ENCODE assay signal across 10 mouse cellular contexts in the genomic region with DNA sequence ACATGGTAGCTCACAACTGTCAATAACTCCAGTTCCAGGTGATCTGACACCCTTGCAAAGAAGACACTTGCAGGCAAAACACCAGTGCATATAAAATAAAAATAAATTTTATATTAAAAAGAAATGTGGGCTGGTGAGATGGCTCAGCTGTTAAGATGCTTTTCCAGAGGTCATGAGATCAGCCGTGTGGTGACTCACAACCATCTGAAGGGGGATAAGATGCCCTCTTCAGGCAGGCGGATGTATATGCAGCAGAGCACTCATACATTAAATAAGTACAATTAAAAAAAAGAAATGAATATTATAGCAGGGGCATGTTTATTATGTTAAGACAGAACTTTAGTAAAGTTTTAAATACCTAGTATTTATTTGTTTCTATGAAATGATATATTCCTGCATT. TPM values are rescaled to one million over a fixed set of nuclear protein-coding genes. Genes with fewer than 3 reads are reported as not detected.
A peak's percentile ranks its signal among the peaks of the same experiment; 100 is the strongest.
DNase-seq lines count a peak whose midpoint lies in the region; ATAC-seq and TF ChIP-seq lines count a peak whose summit lies in the region.
"Had no signal": no experiment of that assay in that cellular context is flagged by ENCODE, and none has a peak within 500 bp of the region (broad histone marks: within the 10 kb centered on the region; RNA-seq: fewer than 3 reads in every experiment).

No protein-coding gene starts in this region.

- TF ChIP-seq POLR2A in cerebellum, adult 2 months (IDR thresholded peaks at IDR 0.05; ENCODE audit: borderline replicate concordance, insufficient read depth, low read length) = no peak
- TF ChIP-seq POLR2A in liver, adult 2 months (IDR thresholded peaks at IDR 0.05; ENCODE audit: extremely low read depth, insufficient read depth, low read length) = no peak

- ATAC-seq in liver, embryonic 12.5 days = no peak

- no peak overlapping the region for H3K27ac ChIP-seq in cerebellum, adult 2 months (ENCODE audit: insufficient read depth, low read length)
- H3K27ac ChIP-seq in liver, adult 2 months (replicated peaks; ENCODE audit: insufficient read depth, low read depth, low read length) = no peak overlapping the region
- no peak overlapping the region for H3K27ac ChIP-seq in liver, embryonic 12.5 days
- H3K27ac ChIP-seq in forebrain, embryonic 10.5 days = no peak overlapping the region
- H3K27ac ChIP-seq: neural tube, embryonic 13.5 days had no signal

- peaks cover 5% of the 10 kb centered on the region; the same call in 1 of the 2 replicates for H3K79me2 ChIP-seq in liver, adult 2 months (ENCODE audit: control insufficient read depth, insufficient read depth, low read length)

- no peaks in the 10 kb centered on the region for H3K4me1 ChIP-seq in cerebellum, adult 2 months (ENCODE audit: control insufficient read depth, insufficient read depth, low read length)
- H3K4me1 ChIP-seq in liver, adult 2 months (ENCODE audit: control insufficient read depth, insufficient read depth, low read length) = no peaks in the 10 kb centered on the region; the same call in 1 of the 2 replicates
- peaks cover 6% of the 10 kb centered on the region; the same call in 1 of the 2 replicates for H3K4me1 ChIP-seq in liver, embryonic 12.5 days
- no peaks in the 10 kb centered on the region for H3K4me1 ChIP-seq in forebrain, embryonic 10.5 days
- H3K4me1 ChIP-seq: neural tube, embryonic 13.5 days had no signal

- H3K4me3 ChIP-seq in cerebellum, adult 2 months (replicated peaks; ENCODE audit: insufficient read depth, low read depth, low read length) = no peak overlapping the region
- H3K4me3 ChIP-seq in liver, adult 2 months (ENCODE audit: insufficient read depth, low read depth, low read length) = no peak overlapping the region
- no peak overlapping the region for H3K4me3 ChIP-seq in liver, embryonic 12.5 days
- no peak overlapping the region for H3K4me3 ChIP-seq in forebrain, embryonic 10.5 days
- H3K4me3 ChIP-seq: erythroblast, embryonic 14.5 days; neural tube, embryonic 13.5 days had no signal

- no peak for DNase-seq in cerebellum, adult 2 months
- DNase-seq in cerebellum, postnatal 36 days = no peak
- DNase-seq in liver, adult 2 months (ENCODE audit: extremely low read depth, low read depth, low spot score) = peak; percentile 21
- peak; percentile 47 for DNase-seq in embryo, embryonic 10.5 days (ENCODE audit: low spot score)
- peak; percentile 53 for DNase-seq in splenic B cell, adult 2 months (ENCODE audit: low read depth, low spot score)
- DNase-seq in forebrain, embryonic 10.5 days (ENCODE audit: extremely low spot score, low spot score) = no peak
- DNase-seq in frontal cortex, postnatal 36 days (ENCODE audit: low spot score in 2 of 2) = no peak

- WGBS in cerebellum, adult 2 months = 32% methylated on average over 2 of the region's 2 CpGs
- 61% methylated on average over 2 of the region's 2 CpGs for WGBS in liver, adult 2 months
- WGBS in liver, embryonic 12.5 days (ENCODE audit: insufficient replicate concordance) = 32% methylated on average over 2 of the region's 2 CpGs
- 50% methylated on average over 2 of the region's 2 CpGs for WGBS in forebrain, embryonic 10.5 days

- H3K4me2 ChIP-seq in liver, embryonic 12.5 days = no peak overlapping the region
- H3K4me2 ChIP-seq: neural tube, embryonic 13.5 days had no signal

- H3K36me3 ChIP-seq in liver, adult 2 months (ENCODE audit: control insufficient read depth, insufficient read depth, low read length) = peaks cover 15% of the 10 kb centered on the region
- peaks cover 72% of the 10 kb centered on the region for H3K36me3 ChIP-seq in liver, embryonic 12.5 days
- peaks cover 4% of the 10 kb centered on the region for H3K36me3 ChIP-seq in splenic B cell, adult 2 months (ENCODE audit: control insufficient read depth, insufficient read depth, low read length, poor library complexity, severe bottlenecking)
- H3K36me3 ChIP-seq in forebrain, embryonic 10.5 days (replicated peaks) = peaks cover 93% of the 10 kb centered on the region

- no peaks in the 10 kb centered on the region for H3K27me3 ChIP-seq in cerebellum, adult 2 months (ENCODE audit: control insufficient read depth, insufficient read depth, low read length)
- no peaks in the 10 kb centered on the region for H3K27me3 ChIP-seq in liver, adult 2 months (ENCODE audit: control insufficient read depth, insufficient read depth, low read length)
- H3K27me3 ChIP-seq in liver, embryonic 12.5 days (replicated peaks) = no peaks in the 10 kb centered on the region
- no peaks in the 10 kb centered on the region for H3K27me3 ChIP-seq in splenic B cell, adult 2 months (ENCODE audit: control insufficient read depth, insufficient read depth, low read length, poor library complexity, severe bottlenecking)
- H3K27me3 ChIP-seq in forebrain, embryonic 10.5 days (ENCODE audit: poor library complexity, severe bottlenecking) = no peaks in the 10 kb centered on the region
- H3K27me3 ChIP-seq: neural tube, embryonic 13.5 days had no signal

- peak; percentile 34; the same call in 1 of the 2 replicates for TF ChIP-seq CTCF in cerebellum, adult 2 months (IDR thresholded peaks at IDR 0.05; ENCODE audit: borderline replicate concordance, insufficient read depth, low read depth, low read length)
- peak; percentile 17; the same call in 1 of the 2 replicates for TF ChIP-seq CTCF in liver, adult 2 months (IDR thresholded peaks at IDR 0.05; ENCODE audit: low read depth, low read length)

- H3K9me3 ChIP-seq in liver, embryonic 12.5 days (replicated peaks) = no peaks in the 10 kb centered on the region
- H3K9me3 ChIP-seq in forebrain, embryonic 10.5 days = no peaks in the 10 kb centered on the region
- H3K9me3 ChIP-seq: neural tube, embryonic 13.5 days had no signal

- H3K9ac ChIP-seq in liver, adult 2 months (ENCODE audit: low read depth, low read length) = no peak overlapping the region
- H3K9ac ChIP-seq in liver, embryonic 12.5 days = no peak overlapping the region
- H3K9ac ChIP-seq: neural tube, embryonic 13.5 days had no signal

RNA-seq across cellular contexts. Expression of gene Mtf2, which starts 16.9 kb away (rescaled TPM):
- polyA plus RNA-seq in cerebellum, adult 2 months (2012; rRNA removed) = 43.4 and 45.7 TPM in 2 replicates
- total RNA-seq in liver, adult 2 months (2014; rRNA removed) = 8.2 and 9.8 TPM in 2 replicates
- polyA plus RNA-seq in liver, adult 2 months (2012; rRNA removed) = 3.1 and 4.3 TPM in 2 replicates
- 56.3 and 60.4 TPM in 2 replicates for polyA plus RNA-seq in liver, embryonic 12.5 days (2016; fragmentation: Nextera tagmentation; extraction: Ambion mirVana)
- 133 and 152 TPM in 2 replicates for polyA plus RNA-seq in forebrain, embryonic 10.5 days (2016; fragmentation: Nextera tagmentation; extraction: Ambion mirVana)

RNA-seq across cellular contexts. Expression of gene Tmed5, which starts 50.0 kb away (rescaled TPM):
- 19.9 and 21.6 TPM in 2 replicates for polyA plus RNA-seq in cerebellum, adult 2 months (2012; rRNA removed)
- total RNA-seq in liver, adult 2 months (2014; rRNA removed) = 86.8 and 109 TPM in 2 replicates
- polyA plus RNA-seq in liver, adult 2 months (2012; rRNA removed) = 104 and 106 TPM in 2 replicates
- 27.6 and 29.3 TPM in 2 replicates for polyA plus RNA-seq in liver, embryonic 12.5 days (2016; fragmentation: Nextera tagmentation; extraction: Ambion mirVana)
- 30.6 and 38.4 TPM in 2 replicates for polyA plus RNA-seq in forebrain, embryonic 10.5 days (2016; fragmentation: Nextera tagmentation; extraction: Ambion mirVana)

RNA-seq across cellular contexts. Expression of gene Ccdc18, which starts 50.3 kb away (rescaled TPM):
- polyA plus RNA-seq in cerebellum, adult 2 months (2012; rRNA removed) = 0.38 and 0.48 TPM in 2 replicates
- total RNA-seq in liver, adult 2 months (2014; rRNA removed) = 0.18 and 0.87 TPM in 2 replicates
- 0.06 TPM in 1 of 2 replicates, not detected in the other for polyA plus RNA-seq in liver, adult 2 months (2012; rRNA removed)
- 7.1 and 9.3 TPM in 2 replicates for polyA plus RNA-seq in liver, embryonic 12.5 days (2016; fragmentation: Nextera tagmentation; extraction: Ambion mirVana)
- polyA plus RNA-seq in forebrain, embryonic 10.5 days (2016; fragmentation: Nextera tagmentation; extraction: Ambion mirVana) = 14.3 and 15.8 TPM in 2 replicates

Comparison
In these comparisons a context has a peak if more than half of its experiments do, and no peak if none do; other contexts are left out.
1. DNase-seq: peak in liver, adult 2 months (single experiment), embryo, embryonic 10.5 days (single experiment) and splenic B cell, adult 2 months (single experiment); none in cerebellum, adult 2 months (0 of 2), cerebellum, postnatal 36 days (0 of 2), forebrain, embryonic 10.5 days (single experiment) and frontal cortex, postnatal 36 days (0 of 2).